Mouse (Mus musculus): Measurements from ENCODE around the gene Ints14. TPM values are rescaled to one million over a fixed set of nuclear protein-coding genes. Genes with fewer than 3 reads are reported as not detected.
"Not testable (repeated sequence)": the region's sequence is repeated elsewhere in the genome, so short reads cannot be mapped to it uniquely, and the experiment has no call there.

Gene Ints14
- polyA plus RNA-seq, 1 experiment, result 9.6 TPM

DNA sequence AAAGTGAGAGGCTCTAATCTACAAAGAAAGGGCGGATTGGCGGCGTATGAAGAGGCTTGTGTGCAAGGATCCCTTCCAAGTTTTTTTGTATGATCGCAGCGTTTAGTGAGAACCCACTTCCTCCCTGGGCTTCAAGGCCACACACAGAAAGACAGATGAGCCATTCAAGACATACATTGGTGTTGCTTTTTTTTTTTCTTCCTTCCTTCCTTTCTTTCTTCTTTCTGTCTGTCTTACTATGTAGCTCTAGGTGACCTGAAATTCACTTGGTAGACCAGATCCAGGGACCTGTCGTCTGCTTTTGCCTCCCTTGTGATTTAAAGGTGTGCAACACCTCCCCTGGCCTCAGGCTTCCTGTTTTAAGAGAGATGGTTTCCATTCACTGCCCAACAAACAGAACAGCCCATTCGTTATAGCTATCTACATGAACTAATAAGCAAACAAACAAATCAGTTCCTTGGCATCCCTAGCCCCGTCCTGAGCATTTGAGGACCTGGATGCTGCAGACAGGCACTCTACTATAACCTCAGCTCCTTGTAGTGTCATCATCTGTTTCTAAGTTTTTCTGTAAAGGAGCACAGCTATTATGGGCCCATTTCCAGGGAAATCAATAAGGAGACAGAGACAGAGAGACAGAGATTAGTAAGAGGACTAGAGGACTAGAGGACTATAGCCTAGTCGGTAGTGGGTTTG is 61.3 kb downstream of the Ints14 start:
- Histone ChIP-seq H3K4me1 (ENCODE audit: control insufficient read depth, insufficient read depth, insufficient read length) (peaks cover 2% of the 10 kb centered on the region; the same call in 1 of the 2 replicates), H3K36me3 (ENCODE audit: control insufficient read depth, insufficient read depth, low read length) (no peaks in the 10 kb centered on the region), H3K4me3 (ENCODE audit: extremely low read depth, insufficient read depth, insufficient read length) (peak overlapping the region; percentile 84), H3K27me3 (ENCODE audit: control insufficient read depth, insufficient read depth, low read length) (no peaks in the 10 kb centered on the region), H3K27ac (ENCODE audit: insufficient read depth, low read length) (peak overlapping the region; percentile 95)
- 18% methylated on average over 9 of the region's 9 CpGs for WGBS
- peak in 1 of 2 experiments; percentile 9 for DNase-seq (ENCODE audit: low read depth in 1 of 2, low spot score in 2 of 2)
- TF ChIP-seq POLR2A (IDR thresholded peaks at IDR 0.05; ENCODE audit: low read depth, low read length), result no peak
- no peak for TF ChIP-seq CTCF (IDR thresholded peaks at IDR 0.05; ENCODE audit: extremely low read depth, insufficient read depth, insufficient read length, insufficient replicate concordance)

DNA sequence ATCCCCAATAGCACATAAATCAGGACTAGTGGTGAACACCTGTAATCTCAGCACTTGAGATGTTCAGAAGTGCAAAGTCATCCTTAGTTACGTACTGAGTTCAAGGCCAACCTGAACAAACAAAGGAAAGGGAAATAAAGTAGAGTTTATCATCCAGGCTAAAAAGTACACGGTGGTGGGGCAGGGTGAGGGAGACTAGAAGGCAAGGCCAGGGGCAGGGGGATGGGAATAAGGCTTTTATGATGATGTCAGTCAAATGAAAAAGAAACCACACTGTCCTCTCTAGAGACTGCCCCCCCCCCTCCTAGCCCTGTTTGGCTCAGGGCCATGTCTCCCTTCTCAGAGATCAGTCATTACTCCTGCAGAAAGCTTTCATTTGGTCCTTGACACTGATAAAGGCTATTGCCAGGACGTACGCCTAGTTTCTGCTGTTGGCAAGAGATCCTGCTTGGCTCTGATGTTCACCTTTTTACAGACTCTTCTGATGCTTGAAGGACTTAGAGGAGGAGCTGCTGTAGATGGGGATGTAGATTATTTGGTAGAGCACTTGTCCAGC is 62.0 kb downstream of the Ints14 start:
- no peak for TF ChIP-seq CTCF (IDR thresholded peaks at IDR 0.05; ENCODE audit: extremely low read depth, insufficient read depth, insufficient read length, insufficient replicate concordance)
- TF ChIP-seq POLR2A (IDR thresholded peaks at IDR 0.05; ENCODE audit: low read depth, low read length), result no peak
- Histone ChIP-seq H3K36me3 (ENCODE audit: control insufficient read depth, insufficient read depth, low read length) (no peaks in the 10 kb centered on the region), H3K27me3 (ENCODE audit: control insufficient read depth, insufficient read depth, low read length) (no peaks in the 10 kb centered on the region), H3K4me3 (ENCODE audit: extremely low read depth, insufficient read depth, insufficient read length) (no peak overlapping the region), H3K4me1 (ENCODE audit: control insufficient read depth, insufficient read depth, insufficient read length) (peaks cover 2% of the 10 kb centered on the region; the same call in 1 of the 2 replicates), H3K27ac (ENCODE audit: insufficient read depth, low read length) (peak overlapping the region; percentile 95; the same call in 1 of the 2 replicates)
- no peak for DNase-seq (ENCODE audit: low read depth in 1 of 2, low spot score in 2 of 2)
- 62% methylated on average over 4 of the region's 4 CpGs for WGBS

DNA sequence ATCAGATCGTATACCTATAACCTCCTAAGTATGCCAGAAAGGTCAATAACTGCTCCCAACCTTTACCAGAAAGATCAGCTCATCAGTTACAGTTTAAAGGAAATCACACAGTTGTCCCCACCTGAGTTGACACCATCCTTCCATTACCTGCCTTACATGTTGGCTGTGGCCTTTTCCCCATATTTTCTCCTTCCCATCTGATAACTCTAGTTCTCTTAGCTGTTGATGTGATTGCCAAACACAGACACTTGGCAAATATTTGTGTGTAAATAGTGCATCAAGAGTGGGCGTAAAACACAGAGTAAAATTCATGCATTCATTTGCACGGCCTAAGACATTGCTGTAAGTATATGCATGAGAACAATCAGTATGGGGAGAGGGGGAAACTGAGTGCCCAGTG is 62.7 kb downstream of the Ints14 start:
- Histone ChIP-seq H3K27ac (ENCODE audit: insufficient read depth, low read length) (no peak overlapping the region), H3K4me1 (ENCODE audit: control insufficient read depth, insufficient read depth, insufficient read length) (peaks cover 2% of the 10 kb centered on the region; the same call in 1 of the 2 replicates), H3K27me3 (ENCODE audit: control insufficient read depth, insufficient read depth, low read length) (no peaks in the 10 kb centered on the region), H3K36me3 (ENCODE audit: control insufficient read depth, insufficient read depth, low read length) (no peaks in the 10 kb centered on the region), H3K4me3 (ENCODE audit: extremely low read depth, insufficient read depth, insufficient read length) (no peak overlapping the region)
- WGBS, result 97% methylated on average over 3 of the region's 3 CpGs
- no peak for TF ChIP-seq POLR2A (IDR thresholded peaks at IDR 0.05; ENCODE audit: low read depth, low read length)
- TF ChIP-seq CTCF (IDR thresholded peaks at IDR 0.05; ENCODE audit: extremely low read depth, insufficient read depth, insufficient read length, insufficient replicate concordance), result no peak
- no peak for DNase-seq (ENCODE audit: low read depth in 1 of 2, low spot score in 2 of 2)

DNA sequence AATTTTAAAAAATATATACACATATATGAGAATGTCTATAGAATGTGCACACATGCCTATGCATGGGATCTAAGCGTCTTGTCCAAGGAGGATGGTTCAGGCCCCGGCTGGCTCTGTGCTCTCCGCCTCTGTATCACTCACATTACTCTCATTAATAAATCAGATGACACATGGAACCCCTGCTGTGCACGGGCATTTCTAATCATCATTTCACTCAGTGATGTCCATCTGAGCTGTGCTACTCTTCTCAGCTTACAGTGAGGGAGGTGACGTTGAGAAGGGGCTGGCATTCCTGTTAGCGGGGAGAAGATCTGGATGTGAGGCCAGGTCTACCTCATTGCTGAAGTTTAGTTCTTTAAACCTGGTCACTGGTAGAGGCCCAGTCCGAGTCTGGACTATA is 66.5 kb downstream of the Ints14 start:
- no peak for TF ChIP-seq POLR2A (IDR thresholded peaks at IDR 0.05; ENCODE audit: low read depth, low read length)
- TF ChIP-seq CTCF (IDR thresholded peaks at IDR 0.05; ENCODE audit: extremely low read depth, insufficient read depth, insufficient read length, insufficient replicate concordance), result no peak
- no peak for DNase-seq (ENCODE audit: low read depth in 1 of 2, low spot score in 2 of 2)
- Histone ChIP-seq H3K27ac (ENCODE audit: insufficient read depth, low read length) (no peak overlapping the region), H3K36me3 (ENCODE audit: control insufficient read depth, insufficient read depth, low read length) (no peaks in the 10 kb centered on the region), H3K4me3 (ENCODE audit: extremely low read depth, insufficient read depth, insufficient read length) (no peak overlapping the region), H3K4me1 (ENCODE audit: control insufficient read depth, insufficient read depth, insufficient read length) (peaks cover 2% of the 10 kb centered on the region; the same call in 1 of the 2 replicates), H3K27me3 (ENCODE audit: control insufficient read depth, insufficient read depth, low read length) (no peaks in the 10 kb centered on the region)
- 92% methylated on average over 7 of the region's 7 CpGs for WGBS

DNA sequence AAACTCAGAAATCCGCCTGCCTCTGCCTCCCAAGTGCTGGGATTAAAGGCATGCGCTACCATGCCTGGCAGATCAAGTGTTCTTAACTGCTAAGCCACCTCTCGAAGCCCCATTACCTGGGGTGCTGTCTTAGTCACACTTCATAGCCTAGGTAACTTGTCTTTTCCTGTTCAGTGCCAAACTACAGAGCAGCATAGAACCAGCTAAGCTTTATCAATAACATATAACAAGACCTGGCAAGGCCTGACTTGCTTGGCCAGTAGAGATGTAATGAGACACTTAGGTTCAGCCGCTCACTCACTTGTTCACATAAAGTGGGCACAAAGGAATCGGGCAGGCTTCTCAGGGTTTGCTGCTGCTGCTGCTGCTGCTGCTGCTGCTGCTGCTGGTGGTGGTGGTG is 67.6 kb downstream of the Ints14 start:
- H3K4me1 ChIP-seq (ENCODE audit: control insufficient read depth, insufficient read depth, insufficient read length), result peaks cover 4% of the 10 kb centered on the region; the same call in 1 of the 2 replicates
- no peak for DNase-seq (ENCODE audit: low read depth in 1 of 2, low spot score in 2 of 2)
- no peak overlapping the region for H3K27ac ChIP-seq (ENCODE audit: insufficient read depth, low read length)
- no peaks in the 10 kb centered on the region for H3K27me3 ChIP-seq (ENCODE audit: control insufficient read depth, insufficient read depth, low read length)
- TF ChIP-seq POLR2A (IDR thresholded peaks at IDR 0.05; ENCODE audit: low read depth, low read length), result no peak
- no peak for TF ChIP-seq CTCF (IDR thresholded peaks at IDR 0.05; ENCODE audit: extremely low read depth, insufficient read depth, insufficient read length, insufficient replicate concordance)
- WGBS, result 93% methylated on average over 5 of the region's 5 CpGs
- H3K4me3 ChIP-seq (ENCODE audit: extremely low read depth, insufficient read depth, insufficient read length), result no peak overlapping the region
- H3K36me3 ChIP-seq (ENCODE audit: control insufficient read depth, insufficient read depth, low read length), result no peaks in the 10 kb centered on the region

DNA sequence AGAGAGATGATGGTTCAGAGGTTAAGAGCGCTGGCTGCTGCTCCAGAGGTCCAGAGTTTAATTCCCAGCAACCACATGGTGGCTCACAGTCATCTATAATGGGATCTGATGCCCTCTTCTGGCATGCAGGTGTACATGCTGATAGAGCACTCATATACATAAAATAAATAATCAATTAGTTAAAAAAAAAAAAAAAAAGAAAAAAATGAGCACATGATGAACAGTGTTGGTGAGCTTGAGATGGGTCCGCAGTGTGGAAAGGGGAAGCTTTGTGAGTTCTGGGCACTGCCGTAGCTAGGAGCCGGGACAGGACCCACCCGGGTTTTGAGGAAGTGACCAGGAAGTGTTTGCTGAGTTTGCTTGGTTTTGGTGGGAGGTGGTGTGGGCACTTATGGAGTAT is 70.7 kb downstream of the Ints14 start:
- not testable (repeated sequence) for H3K27me3 ChIP-seq (ENCODE audit: control insufficient read depth, insufficient read depth, low read length); H3K4me3 ChIP-seq (ENCODE audit: extremely low read depth, insufficient read depth, insufficient read length); H3K27ac ChIP-seq (ENCODE audit: insufficient read depth, low read length); DNase-seq (ENCODE audit: low read depth in 1 of 2, low spot score in 2 of 2); H3K36me3 ChIP-seq (ENCODE audit: control insufficient read depth, insufficient read depth, low read length); H3K4me1 ChIP-seq (ENCODE audit: control insufficient read depth, insufficient read depth, insufficient read length)
- WGBS, result 27% methylated on average over 5 of the region's 5 CpGs

DNA sequence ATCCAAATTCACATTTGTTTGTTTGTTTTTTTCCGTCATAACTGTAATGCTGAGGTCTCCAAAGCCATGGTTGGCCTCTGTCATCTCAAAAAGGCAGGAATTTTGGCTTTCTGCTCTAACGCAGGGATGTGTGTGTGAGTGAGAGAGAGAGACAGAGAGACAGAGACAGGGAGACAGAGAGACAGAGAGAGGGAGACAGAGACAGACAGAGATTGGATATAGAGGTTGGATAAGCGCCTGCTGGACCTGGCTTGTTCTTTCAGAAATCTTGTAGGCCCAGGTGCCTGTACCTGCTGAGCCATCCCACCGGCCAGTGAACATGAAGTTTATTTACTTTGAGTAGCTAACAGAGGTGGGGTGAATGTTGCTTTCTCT is 71.2 kb downstream of the Ints14 start:
- 25% methylated on average over 4 of the region's 4 CpGs for WGBS
- H3K27ac ChIP-seq (ENCODE audit: insufficient read depth, low read length), result peak overlapping the region; percentile 37
- H3K4me3 ChIP-seq (ENCODE audit: extremely low read depth, insufficient read depth, insufficient read length), result peak overlapping the region; percentile 10; the same call in 1 of the 2 replicates
- no peaks in the 10 kb centered on the region for H3K27me3 ChIP-seq (ENCODE audit: control insufficient read depth, insufficient read depth, low read length)
- H3K4me1 ChIP-seq (ENCODE audit: control insufficient read depth, insufficient read depth, insufficient read length), result peaks cover 4% of the 10 kb centered on the region; the same call in 1 of the 2 replicates
- DNase-seq (ENCODE audit: low read depth in 1 of 2, low spot score in 2 of 2), result no peak
- H3K36me3 ChIP-seq (ENCODE audit: control insufficient read depth, insufficient read depth, low read length), result peaks cover under 1% of the 10 kb centered on the region
- no peak for TF ChIP-seq POLR2A (IDR thresholded peaks at IDR 0.05; ENCODE audit: low read depth, low read length)
- no peak for TF ChIP-seq CTCF (IDR thresholded peaks at IDR 0.05; ENCODE audit: extremely low read depth, insufficient read depth, insufficient read length, insufficient replicate concordance)

Measured in spleen, adult 2 months (tissue).